ENCODE assay signal across 7 mouse cellular contexts in the genomic region with DNA sequence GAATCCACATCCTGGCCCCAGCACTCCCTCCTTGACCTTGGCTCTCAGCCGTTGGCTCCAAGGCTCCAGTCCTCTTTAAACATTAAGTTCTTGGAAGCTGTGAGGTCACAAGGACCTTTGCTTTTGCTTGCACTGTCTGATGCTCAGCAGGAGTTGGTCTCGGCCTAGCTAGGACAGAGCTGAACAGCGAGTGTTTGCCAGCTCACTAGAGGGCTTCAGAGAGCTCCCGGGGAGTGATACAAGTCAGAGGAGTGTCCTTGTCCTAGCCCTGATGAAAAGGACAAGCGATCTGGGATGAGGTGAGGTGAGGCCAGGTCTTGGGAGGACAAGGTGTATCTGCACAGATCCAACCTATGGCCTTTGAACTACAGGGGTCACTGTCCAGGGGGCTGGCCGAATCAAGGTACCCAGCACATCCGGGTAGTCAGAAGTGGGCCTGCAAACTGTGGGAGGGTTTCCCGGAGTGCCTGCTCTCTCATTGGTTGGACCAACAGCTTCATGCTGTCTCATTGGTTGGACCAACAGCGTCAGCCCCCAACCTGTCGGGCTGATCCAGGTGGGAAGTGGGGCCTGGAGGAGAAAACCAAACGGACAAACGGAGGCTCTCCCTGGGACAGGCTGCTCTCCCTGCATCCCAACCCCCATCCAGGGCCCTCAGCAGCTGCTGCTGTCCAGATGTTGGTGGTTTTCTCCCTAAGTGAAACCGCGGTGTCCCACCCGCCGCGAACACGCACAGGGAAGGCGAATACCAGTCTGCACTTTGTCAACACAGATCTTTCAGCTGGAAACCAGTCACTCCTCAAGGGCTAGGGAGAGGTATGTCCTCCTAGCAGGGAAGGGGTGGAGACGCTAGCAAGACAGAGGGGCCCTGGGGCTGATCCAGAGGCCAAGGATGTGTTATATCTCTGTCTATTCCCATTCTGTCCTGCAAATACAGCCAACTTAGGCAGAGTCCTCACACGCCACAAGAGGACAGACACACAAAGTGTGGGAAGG. TPM values are rescaled to one million over a fixed set of nuclear protein-coding genes. Genes with fewer than 3 reads are reported as not detected.
A peak's percentile ranks its signal among the peaks of the same experiment; 100 is the strongest.
DNase-seq lines count a peak whose midpoint lies in the region; ATAC-seq and TF ChIP-seq lines count a peak whose summit lies in the region.

No protein-coding gene starts in this region.

- H3K36me3 ChIP-seq in embryonic facial prominence, embryonic 13.5 days: no peaks in the 10 kb centered on the region
- H3K36me3 ChIP-seq in kidney, embryonic 14.5 days (ENCODE audit: control insufficient read depth, insufficient read depth, low read length): no peaks in the 10 kb centered on the region
- no peaks in the 10 kb centered on the region for H3K36me3 ChIP-seq in lung, postnatal 0 days (ENCODE audit: insufficient read depth, low read length)

- H3K27ac ChIP-seq in embryonic facial prominence, embryonic 13.5 days: no peak overlapping the region
- no peak overlapping the region for H3K27ac ChIP-seq in kidney, embryonic 14.5 days (ENCODE audit: low read depth, low read length)
- H3K27ac ChIP-seq in lung, postnatal 0 days (ENCODE audit: low read length): peak overlapping the region; percentile 38; the same call in 1 of the 2 replicates

- peak overlapping the region; percentile 66 for H3K4me2 ChIP-seq in embryonic facial prominence, embryonic 13.5 days
- H3K4me2 ChIP-seq in kidney, embryonic 14.5 days (replicated peaks; ENCODE audit: low read depth, low read length): peak overlapping the region; percentile 39
- H3K4me2 ChIP-seq in lung, postnatal 0 days (replicated peaks; ENCODE audit: low read depth, low read length): peak overlapping the region; percentile 47

- no peaks in the 10 kb centered on the region for H3K9me3 ChIP-seq in embryonic facial prominence, embryonic 13.5 days
- no peaks in the 10 kb centered on the region for H3K9me3 ChIP-seq in kidney, embryonic 14.5 days (ENCODE audit: control insufficient read depth, low read length)
- no peaks in the 10 kb centered on the region for H3K9me3 ChIP-seq in lung, postnatal 0 days (ENCODE audit: low read length)

- H3K9ac ChIP-seq in embryonic facial prominence, embryonic 13.5 days: peak overlapping the region; percentile 64
- 0 out of 2 replicates have a peak overlapping the region, but pooled peaks have one; percentile 28 for H3K9ac ChIP-seq in kidney, embryonic 14.5 days (ENCODE audit: low read depth, low read length)
- no peak overlapping the region for H3K9ac ChIP-seq in lung, postnatal 0 days (replicated peaks; ENCODE audit: low read depth)

- no peak for TF ChIP-seq EP300 in lung, postnatal 0 days (IDR thresholded peaks at IDR 0.05)

- H3K4me3 ChIP-seq in embryonic facial prominence, embryonic 13.5 days: peak overlapping the region; percentile 42
- peak overlapping the region; percentile 28 for H3K4me3 ChIP-seq in kidney, embryonic 14.5 days (ENCODE audit: low read length)
- H3K4me3 ChIP-seq in lung, postnatal 0 days (ENCODE audit: low read depth, low read length): peak overlapping the region; percentile 23; the same call in 1 of the 2 replicates

- peak; percentile 71; the same call in 1 of the 2 replicates for ATAC-seq in embryonic facial prominence, embryonic 13.5 days (ENCODE audit: insufficient number of reproducible peaks, insufficient read depth, low FRiP score, low TSS enrichment, low read depth)
- ATAC-seq in kidney, embryonic 14.5 days (ENCODE audit: low FRiP score, low TSS enrichment): 0 out of 2 replicates have a peak, but pooled peaks have one; percentile 32
- ATAC-seq in lung, postnatal 0 days: peak; percentile 98

- peaks cover 2% of the 10 kb centered on the region; the same call in 1 of the 2 replicates for H3K27me3 ChIP-seq in embryonic facial prominence, embryonic 13.5 days
- H3K27me3 ChIP-seq in kidney, embryonic 14.5 days (ENCODE audit: control insufficient read depth, insufficient read depth, low read length): no peaks in the 10 kb centered on the region
- no peaks in the 10 kb centered on the region for H3K27me3 ChIP-seq in lung, postnatal 0 days (replicated peaks; ENCODE audit: insufficient read depth, low read length)

- 15% methylated on average over 21 of the region's 21 CpGs for WGBS in embryonic facial prominence, embryonic 13.5 days
- WGBS in kidney, embryonic 14.5 days: 30% methylated on average over 21 of the region's 21 CpGs
- WGBS in lung, postnatal 0 days: 17% methylated on average over 21 of the region's 21 CpGs

- peak; percentile 71 for DNase-seq in WW6 (ENCODE audit: low read depth, low spot score)
- DNase-seq in lung, postnatal 0 days (ENCODE audit: low spot score): peak; percentile 64
- peak; percentile 52 for DNase-seq in thymus, postnatal 25 days
- no peak for DNase-seq in layer of hippocampus, postnatal 25 days (ENCODE audit: extremely low spot score in 1 of 2, low spot score in 1 of 2)
- no peak for DNase-seq in left cerebral cortex, adult 11 months (ENCODE audit: low spot score)

- peak; percentile 16 for TF ChIP-seq CTCF in lung, postnatal 0 days (IDR thresholded peaks at IDR 0.05)

- peaks cover 8% of the 10 kb centered on the region; the same call in 1 of the 2 replicates for H3K4me1 ChIP-seq in embryonic facial prominence, embryonic 13.5 days
- 0 out of 2 replicates have a peak, but pooled peaks cover 6% of the 10 kb centered on the region for H3K4me1 ChIP-seq in kidney, embryonic 14.5 days (ENCODE audit: control insufficient read depth, insufficient read depth, low read length)
- no peaks in the 10 kb centered on the region for H3K4me1 ChIP-seq in lung, postnatal 0 days (ENCODE audit: insufficient read depth, low read depth, low read length)

RNA-seq across cellular contexts. Expression of a gene that starts 15.0 kb away (rescaled TPM):
- 54.4 and 64.8 TPM in 2 replicates for polyA plus RNA-seq in embryonic facial prominence, embryonic 13.5 days (2015; fragmentation: Nextera tagmentation; extraction: Ambion mirVana)
- 19.9 and 38.2 TPM in 2 replicates for polyA plus RNA-seq in kidney, embryonic 14.5 days (2014; fragmentation: Nextera tagmentation; extraction: Ambion mirVana)
- polyA plus RNA-seq in lung, postnatal 0 days (2015; fragmentation: Nextera tagmentation; extraction: Ambion mirVana): 6.2 and 6.9 TPM in 2 replicates
- total RNA-seq in layer of hippocampus, postnatal 25 days (2021): 1 to 10 TPM; 4.0 to 4.4 TPM

RNA-seq across cellular contexts. Expression of a gene that starts 19.8 kb away (rescaled TPM):
- not detected in 2 replicates for polyA plus RNA-seq in embryonic facial prominence, embryonic 13.5 days (2015; fragmentation: Nextera tagmentation; extraction: Ambion mirVana)
- polyA plus RNA-seq in kidney, embryonic 14.5 days (2014; fragmentation: Nextera tagmentation; extraction: Ambion mirVana): not detected in 2 replicates
- polyA plus RNA-seq in lung, postnatal 0 days (2015; fragmentation: Nextera tagmentation; extraction: Ambion mirVana): not detected in 2 replicates
- not detected for total RNA-seq in layer of hippocampus, postnatal 25 days (2021)

RNA-seq across cellular contexts. Expression of a gene that starts 33.0 kb away (rescaled TPM):
- polyA plus RNA-seq in embryonic facial prominence, embryonic 13.5 days (2015; fragmentation: Nextera tagmentation; extraction: Ambion mirVana): 6.8 and 10.7 TPM in 2 replicates
- polyA plus RNA-seq in kidney, embryonic 14.5 days (2014; fragmentation: Nextera tagmentation; extraction: Ambion mirVana): 7.8 and 10.9 TPM in 2 replicates
- 9.4 and 9.8 TPM in 2 replicates for polyA plus RNA-seq in lung, postnatal 0 days (2015; fragmentation: Nextera tagmentation; extraction: Ambion mirVana)
- 10 to 100 TPM; 13.8 to 16.7 TPM for total RNA-seq in layer of hippocampus, postnatal 25 days (2021)

Comparison
In these comparisons a context has a peak if more than half of its experiments do, and no peak if none do; other contexts are left out.
1. DNase-seq: peak in WW6 (single experiment), lung, postnatal 0 days (single experiment) and thymus, postnatal 25 days (single experiment); none in layer of hippocampus, postnatal 25 days (0 of 2) and left cerebral cortex, adult 11 months (single experiment).
2. ATAC-seq: peak in every context shown above with its lines; median percentile 98 in lung, postnatal 0 days; 71 in embryonic facial prominence, embryonic 13.5 days; 32 in kidney, embryonic 14.5 days.
3. Peak in every context shown above with its lines, with median percentiles within 50 percentile points of each other: H3K4me2 ChIP-seq and H3K4me3 ChIP-seq.